Mouse (Mus musculus) G1E (cell line): ENCODE results near the gene Irf2bp2.

Experiments
- CTCF ChIP-seq: IDR thresholded peaks from 2 replicates; pipeline ENCODE4 v1.5.1; 2012; ENCODE audit warnings: low read depth, low read length, inconsistent platforms, mixed read lengths
- GATA1 ChIP-seq: IDR thresholded peaks from 2 replicates; pipeline ENCODE4 v1.6.1; 2012; ENCODE audit warnings: borderline replicate concordance, low read length, inconsistent platforms, mixed read lengths

DNA sequence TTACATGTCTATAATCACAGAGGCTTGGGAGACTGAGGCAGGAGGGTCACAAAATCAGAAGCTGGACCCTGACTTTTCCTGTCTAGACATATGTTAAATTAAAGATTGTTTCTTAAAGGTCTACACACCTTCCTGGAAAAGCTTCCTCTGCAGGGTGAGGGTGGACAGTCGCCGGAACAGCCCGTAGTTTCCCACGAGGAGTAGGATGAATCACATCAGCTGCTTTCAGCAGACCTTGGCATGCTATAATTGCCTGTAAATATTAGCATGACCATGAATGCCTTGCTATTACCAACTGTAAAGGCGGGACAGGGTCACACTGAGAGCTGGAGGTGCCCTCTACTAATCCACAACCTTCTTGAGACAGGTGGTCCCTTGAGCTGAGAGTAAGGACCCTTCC is 53.5 kb downstream of the Irf2bp2 start:
- TF ChIP-seq CTCF (no peak), GATA1 (no peak)
